Mouse (Mus musculus) ovary, adult 10 weeks (tissue): Measurements from ENCODE around the gene Ptgdr. TPM values are rescaled to one million over a fixed set of nuclear protein-coding genes. Genes with fewer than 3 reads are reported as not detected.

Experiments
- polyA plus RNA-seq: library from polyadenylated mRNA; stranded (reverse); fragments of 350-450 nt; fragmentation: Illumina TruSeq; extraction: RNeasy Lipid Tissue Mini Kit (QIAGEN cat#74804); gene quantifications from one replicate; pipeline ENCODE4 v1.2.3, GENCODE M21; 2014

Ptgdr gene
- 0.14 TPM for polyA plus RNA-seq

GRCm38 (mm10) chr14:44858868-44859613 is at the start of gene Ptgdr:
Gene Ptgdr (minus strand): TSS chr14:44859375.

Other genes starting within 250 kb of the Ptgdr start
- gene Gm5624, start 231.4 kb downstream of the Ptgdr start, polyA plus RNA-seq = not detected
- not detected for gene Gm8257, start 152.9 kb downstream of the Ptgdr start, polyA plus RNA-seq
- not detected for gene Gm8267, start 109.0 kb downstream of the Ptgdr start, polyA plus RNA-seq
- 9.9 TPM for gene Ptger2, start 128.8 kb upstream of the Ptgdr start, polyA plus RNA-seq